Mouse (Mus musculus): ENCODE results near the gene Prss29.
A peak's percentile ranks its signal among the peaks of the same experiment; 100 is the strongest.

Gene Prss29

DNA sequence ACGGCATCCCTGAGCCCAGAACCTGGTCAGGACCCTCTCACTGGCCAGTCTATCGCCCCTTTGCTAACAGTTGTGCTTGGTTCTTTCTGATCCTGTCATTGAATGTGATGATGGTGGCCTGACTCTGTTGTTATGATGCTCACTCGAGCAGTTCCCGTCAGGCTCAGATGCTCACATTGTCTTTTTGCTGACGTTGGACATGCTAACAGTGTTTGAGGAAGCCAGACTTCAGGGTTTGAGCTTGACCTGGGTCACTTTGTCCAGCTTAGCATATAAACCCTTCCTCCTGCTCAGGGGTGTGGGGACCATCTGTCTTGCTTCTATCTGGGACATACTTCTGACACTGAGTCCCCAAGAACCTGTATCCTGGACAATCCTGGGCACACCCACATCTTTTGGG, at the start of gene Prss29:
Gene Prss29 (plus strand): TSS at position 301 of the 400 bp plus-strand sequence.
- DNase-seq = no peak

DNA sequence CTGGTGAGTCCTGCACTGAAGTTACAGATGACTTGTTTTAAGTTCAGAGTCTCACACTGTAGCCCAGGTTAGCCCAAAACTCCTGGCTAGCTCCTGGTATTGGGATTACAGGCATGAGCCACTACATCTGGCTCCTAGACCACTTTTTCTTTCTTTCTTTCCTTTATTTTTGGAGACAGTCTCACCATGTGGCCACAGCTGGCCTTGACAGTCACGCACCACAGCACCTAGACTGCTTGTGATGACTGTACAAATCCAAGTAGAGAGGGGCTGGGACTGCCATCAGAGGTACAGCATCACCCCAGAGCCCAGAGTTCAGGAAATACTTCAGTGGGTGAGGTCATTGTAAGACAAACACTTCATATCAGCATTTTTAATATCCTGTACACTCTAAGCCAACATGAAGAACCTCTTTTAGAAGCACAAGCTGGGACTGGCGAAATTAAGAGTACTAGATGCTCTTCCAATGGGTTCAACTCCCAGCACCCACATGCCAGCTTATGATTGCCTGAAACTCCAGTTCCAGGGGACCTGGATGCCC, 47.6 kb upstream of the Prss29 start:
- no peak for DNase-seq

GRCm38 (mm10) chr17:25272326-25272725, 46.1 kb upstream of the Prss29 start:
- peak; percentile 49 for DNase-seq

DNA sequence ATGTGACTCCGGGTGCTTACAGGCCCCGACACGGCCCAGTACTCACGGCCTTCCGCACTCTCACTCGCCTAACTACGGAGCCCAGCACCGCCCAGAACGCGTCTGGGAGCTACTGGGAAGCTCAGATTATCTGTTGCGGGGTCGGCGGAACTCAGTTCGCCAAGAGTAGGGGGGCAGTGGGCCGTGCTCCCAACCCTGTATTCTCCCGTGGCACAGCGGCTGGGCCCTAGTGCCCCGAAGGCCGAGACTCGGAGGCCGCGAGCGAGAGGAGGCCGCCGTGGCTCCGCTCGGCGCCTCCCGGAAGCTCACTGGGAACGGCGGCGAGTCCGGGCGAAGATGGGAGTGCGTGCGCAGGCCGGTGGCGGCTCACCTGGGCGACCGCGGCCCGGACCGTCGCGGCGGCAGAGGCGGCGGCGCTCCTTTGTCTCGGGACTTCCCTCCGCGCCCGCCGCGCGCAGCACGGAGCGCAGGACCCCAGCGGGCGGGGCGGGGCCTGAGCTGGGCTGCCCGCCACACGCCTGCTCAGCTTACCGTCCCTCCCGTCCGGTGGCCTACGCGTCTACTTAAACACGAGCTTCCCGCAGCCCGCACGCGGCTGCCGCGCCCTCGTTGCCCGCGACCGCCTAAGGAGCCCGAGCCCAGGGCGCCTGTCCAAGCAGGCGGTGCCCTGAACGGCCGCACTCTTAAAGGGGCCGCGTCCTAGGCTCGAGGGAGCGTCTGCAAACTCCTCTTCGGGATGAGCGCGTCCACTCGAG, 45.3 kb upstream of the Prss29 start:
- no peak for DNase-seq

DNA sequence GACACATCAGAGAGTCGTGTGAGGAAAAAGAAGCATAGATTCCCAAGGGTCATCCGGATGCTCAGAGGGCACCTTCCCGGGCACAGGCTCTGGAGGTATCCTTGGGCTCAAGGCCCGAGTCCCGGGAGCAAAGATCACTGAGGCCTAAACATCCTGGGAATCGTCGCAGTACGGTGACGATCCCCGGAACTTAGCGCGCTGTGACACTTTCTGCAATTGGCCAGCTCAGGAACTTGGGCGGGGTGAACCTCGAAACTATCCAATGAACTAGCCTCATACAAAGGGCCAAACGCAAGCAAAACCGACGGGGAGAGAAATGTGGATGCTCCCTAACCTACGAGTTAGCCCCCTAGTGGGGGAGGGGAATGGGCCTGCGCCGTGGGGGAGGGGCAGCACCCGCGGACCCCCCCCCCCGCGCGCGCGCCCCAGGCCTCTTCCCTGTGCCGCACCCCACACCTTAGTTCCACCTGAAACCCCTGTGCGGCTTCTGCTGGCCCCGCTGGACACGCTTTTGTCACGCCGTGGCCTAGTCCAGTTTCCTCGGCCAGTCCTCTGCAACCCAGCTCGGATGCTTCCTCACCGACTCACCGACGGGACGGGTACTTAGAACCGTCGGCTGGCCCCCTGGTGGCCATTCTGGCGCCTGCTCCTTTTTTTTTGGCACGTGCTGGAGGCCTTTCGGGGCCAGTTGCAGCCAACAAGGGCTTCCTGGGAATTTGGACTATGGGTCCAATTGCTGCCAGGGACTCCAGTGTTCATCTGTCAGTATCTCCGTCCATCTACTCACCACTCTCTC, 44.5 kb upstream of the Prss29 start:
- peak; percentile 98 for DNase-seq

- no peak for DNase-seq
Measured at GRCm38 (mm10) chr17:25274571-25275346, 43.7 kb upstream of the Prss29 start, which contains the start of gene Ube2i. Gene Ube2i, minus strand, starts transcription at chr17:25274622.

DNA sequence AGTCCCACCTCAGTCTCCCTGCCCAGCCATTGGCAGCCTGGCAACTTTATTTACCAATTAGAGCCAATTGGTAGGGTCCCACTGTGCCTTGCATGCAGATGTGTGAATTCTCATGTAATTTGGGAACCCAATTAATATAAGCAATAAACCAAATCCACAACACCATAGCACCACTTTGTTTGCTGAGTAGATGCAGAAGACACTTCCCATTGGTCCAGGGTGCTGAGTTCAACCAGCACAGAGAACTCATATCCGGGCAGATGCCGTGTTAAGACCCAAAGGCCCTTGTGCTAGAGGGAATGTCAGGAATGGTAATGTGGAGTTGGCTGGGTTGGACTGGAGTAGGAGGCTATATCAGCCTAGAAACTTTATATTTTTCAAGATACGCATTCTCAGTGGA, 42.6 kb upstream of the Prss29 start:
- DNase-seq = no peak

DNA sequence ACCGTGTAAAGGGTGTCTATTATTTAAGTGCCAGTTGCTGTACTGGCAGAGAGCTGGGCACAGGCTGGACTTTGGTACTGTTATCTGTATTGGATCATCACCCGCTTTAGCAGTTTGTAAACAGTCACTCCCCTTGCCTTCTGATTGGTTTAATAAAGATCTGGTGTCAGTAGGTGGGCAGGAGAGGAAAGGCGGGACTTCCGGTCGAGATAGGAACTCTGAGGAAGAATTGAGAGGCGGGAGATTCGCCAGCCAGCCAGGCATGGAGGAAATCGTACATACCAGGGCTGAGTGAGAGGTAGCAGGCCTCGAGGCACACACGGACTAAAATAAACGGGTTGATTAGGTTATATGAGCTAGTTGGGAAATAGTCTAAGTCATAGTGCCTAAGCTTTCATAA, 36.3 kb upstream of the Prss29 start:
- DNase-seq = peak; percentile 74

GRCm38 (mm10) chr17:25285033-25285432, 33.4 kb upstream of the Prss29 start:
- peak; percentile 86 for DNase-seq

DNA sequence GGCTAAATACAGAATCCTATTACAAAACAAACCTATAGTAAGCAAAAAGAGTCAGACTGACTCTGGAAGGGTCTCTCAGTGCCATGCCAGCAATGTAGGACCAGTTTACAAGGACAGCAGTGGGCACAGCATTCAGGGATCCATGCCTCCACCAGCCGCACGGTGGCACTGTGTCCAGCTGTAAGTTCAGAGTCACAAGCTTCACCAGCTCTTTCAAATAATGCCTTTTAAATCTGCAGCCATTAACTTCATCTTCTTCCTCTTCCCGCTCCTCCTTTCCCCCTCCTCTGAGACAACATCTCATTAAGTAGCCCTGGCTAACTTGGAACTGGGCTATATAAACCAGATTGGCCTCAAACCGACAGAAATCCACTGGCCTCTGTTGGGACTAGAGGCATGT, 29.6 kb upstream of the Prss29 start:
- DNase-seq = peak; percentile 50

DNA sequence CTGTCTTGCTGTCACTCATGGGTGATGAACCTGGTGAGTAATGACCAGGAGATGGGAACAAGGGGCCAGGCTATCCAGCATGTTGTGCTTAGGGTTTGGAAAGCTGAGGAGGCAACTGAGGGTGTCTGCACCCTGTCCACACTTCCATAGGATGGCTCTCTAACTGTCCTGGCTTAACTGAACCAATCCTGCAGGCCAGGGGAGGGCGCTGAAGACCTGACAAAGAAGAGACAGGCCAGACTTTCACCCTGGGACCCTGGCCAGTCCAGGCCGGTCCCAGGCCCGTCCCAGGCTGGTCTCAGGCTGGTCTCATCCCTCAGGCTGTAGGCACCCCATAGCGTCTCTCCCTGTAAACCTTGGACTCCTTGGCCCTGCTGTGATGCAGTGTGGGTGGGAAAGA, 28.0 kb upstream of the Prss29 start:
- no peak for DNase-seq

GRCm38 (mm10) chr17:25293495-25293894, 25.0 kb upstream of the Prss29 start:
- DNase-seq = no peak

DNA sequence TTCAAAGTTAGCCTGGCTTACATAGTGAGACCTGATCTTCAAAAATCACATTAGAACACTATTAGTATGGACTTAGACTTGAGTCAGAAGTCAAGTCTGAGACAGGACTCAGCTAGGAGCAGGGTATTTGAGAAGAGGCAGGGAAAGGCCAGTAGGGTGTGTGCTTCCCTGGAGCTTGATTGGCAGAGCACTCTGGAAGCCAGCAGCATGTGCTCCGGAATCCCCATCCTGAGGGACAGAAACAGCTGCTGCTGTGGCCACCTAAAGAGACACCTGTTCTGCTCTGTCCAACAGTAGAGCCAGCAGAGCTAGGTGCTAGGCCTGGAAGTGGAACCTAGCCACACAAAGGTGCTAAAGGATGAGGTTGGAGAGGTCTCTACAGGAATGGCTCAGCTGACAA, 24.3 kb upstream of the Prss29 start:
- DNase-seq = no peak

GRCm38 (mm10) chr17:25298094-25298493, 20.4 kb upstream of the Prss29 start, which contains the start of gene Prss34:
Gene Prss34, plus strand, starts transcription at chr17:25298394.
- no peak for DNase-seq

DNA sequence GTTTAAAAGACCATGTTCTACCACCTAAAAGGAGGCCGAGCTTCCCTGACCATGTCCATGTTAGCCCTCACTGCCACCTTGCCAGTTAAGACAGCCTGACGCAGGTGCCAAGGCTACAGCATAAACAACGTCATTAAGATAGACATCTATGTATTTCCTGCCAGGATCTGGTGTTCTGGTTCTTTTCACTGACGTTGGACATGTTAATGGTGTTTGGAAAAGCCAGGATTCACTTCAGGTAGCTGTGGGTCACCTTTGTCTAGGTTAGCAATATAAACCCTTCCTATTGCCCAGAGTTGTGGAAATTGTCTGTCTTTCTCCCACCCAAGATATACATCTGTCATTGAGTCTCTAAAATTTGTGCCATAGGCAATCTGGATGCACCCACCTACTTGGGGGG, 10.1 kb upstream of the Prss29 start, which contains the start of gene Prss28:
Gene Prss28 (plus strand): TSS at position 301 of the 400 bp plus-strand sequence.
- no peak for DNase-seq

GRCm38 (mm10) chr17:25320819-25321218, 2.4 kb downstream of the Prss29 start:
- DNase-seq = no peak

- no peak for DNase-seq
Measured at GRCm38 (mm10) chr17:25322930-25323329, 4.5 kb downstream of the Prss29 start.

DNA sequence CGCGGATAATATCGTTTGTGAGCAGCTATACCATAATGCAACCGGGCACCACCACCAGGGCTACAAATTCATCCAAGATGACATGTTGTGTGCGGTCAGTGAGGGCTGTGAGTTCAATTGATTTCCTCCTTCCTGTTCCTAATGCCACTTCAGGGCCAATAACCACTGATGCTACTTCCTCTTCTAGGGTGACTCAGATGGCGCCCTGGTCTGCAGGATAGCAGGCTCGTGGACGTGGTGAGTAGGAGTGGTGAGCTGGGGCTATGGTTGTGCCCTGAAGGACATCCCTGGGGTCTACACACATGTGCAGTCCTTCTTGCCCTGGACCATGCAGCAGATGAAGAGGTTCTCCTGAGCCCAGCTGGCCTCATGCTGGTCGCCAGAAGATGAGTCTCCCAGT, 13.9 kb downstream of the Prss29 start:
- no peak for DNase-seq

DNA sequence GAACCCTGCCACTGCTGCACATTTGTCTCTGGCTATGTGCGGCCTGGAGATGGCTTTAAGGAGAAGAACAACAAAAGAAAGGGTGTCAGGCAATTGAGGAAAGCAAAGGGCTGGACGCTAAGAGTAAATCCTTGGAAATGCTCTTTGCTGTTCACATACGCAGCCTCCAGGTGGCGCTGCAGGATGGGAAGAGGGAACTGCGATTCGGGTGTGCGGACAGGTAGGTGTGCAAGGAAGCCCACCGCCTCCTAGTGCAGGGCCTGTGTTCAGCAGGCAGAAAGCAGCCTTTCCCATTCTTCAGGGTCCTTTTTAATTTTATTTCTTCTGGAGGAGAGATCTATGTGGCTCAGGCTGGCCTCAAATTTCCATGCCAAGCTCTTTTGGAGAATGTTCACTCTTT, 15.5 kb downstream of the Prss29 start:
- peak; percentile 44 for DNase-seq

GRCm38 (mm10) chr17:25338218-25338617, 19.8 kb downstream of the Prss29 start:
- DNase-seq = peak; percentile 29

DNA sequence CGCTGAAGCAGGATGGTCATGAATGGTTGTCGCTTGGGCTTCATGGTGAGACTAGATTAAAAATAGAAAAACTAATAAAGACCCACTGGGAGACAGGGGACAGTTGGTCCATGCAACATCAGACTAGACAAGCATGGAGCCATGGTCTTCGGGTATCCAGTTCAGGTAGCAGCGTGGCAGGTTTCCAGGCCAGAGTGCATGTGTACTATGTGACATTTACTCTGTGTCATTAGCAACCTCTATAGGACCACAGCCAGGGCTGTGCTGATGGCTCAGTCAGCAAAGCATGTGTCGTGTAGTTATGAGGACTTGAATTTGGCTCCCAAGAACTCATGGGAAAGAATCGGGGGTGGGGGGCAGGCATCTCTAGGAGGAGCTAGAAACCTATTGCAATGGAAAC, 21.5 kb downstream of the Prss29 start:
- no peak for DNase-seq

DNA sequence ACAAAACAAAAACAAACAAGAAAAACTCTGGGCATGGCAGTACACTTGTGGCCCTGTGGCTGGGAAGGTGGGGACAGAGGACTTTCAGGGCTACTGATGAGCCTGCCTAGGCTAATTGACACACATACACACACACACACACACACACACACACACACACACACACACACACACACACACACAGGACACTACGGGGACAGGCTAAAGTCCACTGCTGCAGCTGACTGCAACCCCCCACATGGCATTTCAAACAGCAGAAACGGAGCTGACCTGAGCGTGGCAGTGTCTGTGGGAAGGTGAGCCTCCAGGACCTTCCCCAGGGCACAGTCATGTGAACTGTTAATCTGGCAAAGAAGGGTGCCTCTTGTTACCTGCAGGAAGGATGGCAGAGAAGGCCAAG, 23.0 kb downstream of the Prss29 start:
- peak; percentile 37 for DNase-seq

DNA sequence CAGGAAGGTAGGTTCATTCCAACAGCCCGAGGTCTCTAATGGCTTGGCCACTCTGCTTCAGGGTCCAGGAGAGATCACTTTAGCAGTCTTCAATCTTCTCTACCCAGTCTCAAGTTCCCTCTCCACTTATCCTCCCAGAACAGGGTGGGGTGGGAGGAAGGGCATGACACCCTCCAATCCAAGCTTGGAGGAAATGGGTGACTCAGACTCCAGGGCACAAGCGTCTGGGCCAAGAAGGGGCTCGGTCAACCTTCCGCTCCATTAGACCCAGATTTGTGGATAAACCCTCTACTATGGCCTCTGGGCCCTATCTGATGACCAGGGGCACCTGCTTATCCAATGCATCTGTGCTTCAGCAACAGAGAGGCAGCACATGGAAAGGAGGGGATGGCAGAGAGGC, 27.0 kb downstream of the Prss29 start, which contains the start of gene Tpsab1:
Gene Tpsab1 (minus strand): TSS at position 101 of the 400 bp plus-strand sequence.
- DNase-seq = no peak

Data from kidney, postnatal 14 days (tissue).